Mouse (Mus musculus): Measurements from ENCODE around the gene Prkch.

The Prkch gene

GRCm38 (mm10) chr12:73708498-73708897, 123.9 kb downstream of the Prkch start:
- no peaks in the 10 kb centered on the region for H3K36me3 ChIP-seq (ENCODE audit: insufficient read depth, low read length)
- peaks cover 10% of the 10 kb centered on the region for H3K4me1 ChIP-seq (replicated peaks; ENCODE audit: low read depth, low read length)
- H3K9me3 ChIP-seq (ENCODE audit: low read length) = no peaks in the 10 kb centered on the region
- no peak overlapping the region for H3K4me3 ChIP-seq (replicated peaks; ENCODE audit: low read length)
- TF ChIP-seq POU5F1 (IDR thresholded peaks at IDR 0.05; ENCODE audit: borderline replicate concordance, low read length) (no peak), NANOG (IDR thresholded peaks at IDR 0.05; ENCODE audit: borderline replicate concordance, low read length) (no peak), CTCF (conservative IDR thresholded peaks at IDR 0.05; ENCODE audit: low read length) (no peak)
- H3K27me3 ChIP-seq (ENCODE audit: insufficient read depth, low read length) = peaks cover 11% of the 10 kb centered on the region

DNA sequence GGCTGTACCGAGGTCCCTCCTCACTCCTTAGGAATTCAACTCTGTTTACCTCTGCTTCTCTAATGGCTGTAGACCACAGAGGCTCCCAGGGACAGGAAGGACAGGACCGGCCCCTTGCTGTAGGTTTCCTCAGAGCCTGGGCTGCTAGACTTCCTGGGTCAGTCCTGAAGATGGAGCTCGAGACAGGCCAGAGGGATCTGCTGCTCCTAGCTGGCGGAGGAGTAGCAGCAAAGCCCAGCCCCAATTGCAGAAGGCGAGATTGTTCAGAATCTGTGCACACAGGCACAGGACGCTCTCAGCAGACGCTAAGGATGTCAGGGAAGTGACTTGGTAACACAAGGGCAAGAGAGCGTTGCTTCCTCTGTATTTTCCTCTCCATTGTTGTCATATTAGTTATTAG, 124.3 kb downstream of the Prkch start:
- H3K36me3 ChIP-seq (ENCODE audit: insufficient read depth, low read length) = no peaks in the 10 kb centered on the region
- H3K9me3 ChIP-seq (ENCODE audit: low read length) = no peaks in the 10 kb centered on the region
- H3K4me3 ChIP-seq (replicated peaks; ENCODE audit: low read length) = no peak overlapping the region
- peaks cover 10% of the 10 kb centered on the region for H3K4me1 ChIP-seq (replicated peaks; ENCODE audit: low read depth, low read length)
- TF ChIP-seq POU5F1 (IDR thresholded peaks at IDR 0.05; ENCODE audit: borderline replicate concordance, low read length) (no peak), CTCF (conservative IDR thresholded peaks at IDR 0.05; ENCODE audit: low read length) (no peak), NANOG (IDR thresholded peaks at IDR 0.05; ENCODE audit: borderline replicate concordance, low read length) (no peak)
- H3K27me3 ChIP-seq (ENCODE audit: insufficient read depth, low read length) = peaks cover 11% of the 10 kb centered on the region

DNA sequence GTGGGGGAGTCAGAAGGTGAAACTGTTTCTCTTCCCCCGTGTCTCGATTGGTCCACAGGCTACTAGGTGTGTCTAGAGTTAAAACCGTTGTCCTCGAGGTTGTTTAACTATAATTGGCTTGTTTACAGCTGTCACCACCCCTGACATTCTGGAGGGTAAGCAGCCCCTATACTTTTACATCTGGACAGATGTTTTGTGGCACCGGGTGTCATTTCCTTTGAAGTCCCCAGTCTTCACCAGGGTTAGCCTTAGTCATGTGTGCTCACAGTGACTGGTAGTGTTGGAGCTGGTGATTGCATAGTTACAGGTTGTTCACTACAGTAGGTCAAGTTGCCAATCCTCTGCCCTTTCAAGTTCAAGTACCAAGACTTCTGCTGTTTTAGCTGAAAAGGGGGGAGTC, 126.2 kb downstream of the Prkch start:
- peaks cover 19% of the 10 kb centered on the region for H3K27me3 ChIP-seq (ENCODE audit: insufficient read depth, low read length)
- peaks cover 10% of the 10 kb centered on the region for H3K4me1 ChIP-seq (replicated peaks; ENCODE audit: low read depth, low read length)
- TF ChIP-seq CTCF (conservative IDR thresholded peaks at IDR 0.05; ENCODE audit: low read length) = no peak
- no peak for TF ChIP-seq NANOG (IDR thresholded peaks at IDR 0.05; ENCODE audit: borderline replicate concordance, low read length)
- TF ChIP-seq POU5F1 (IDR thresholded peaks at IDR 0.05; ENCODE audit: borderline replicate concordance, low read length) = no peak
- H3K9me3 ChIP-seq (ENCODE audit: low read length) = no peaks in the 10 kb centered on the region
- H3K4me3 ChIP-seq (replicated peaks; ENCODE audit: low read length) = no peak overlapping the region
- H3K36me3 ChIP-seq (ENCODE audit: insufficient read depth, low read length) = no peaks in the 10 kb centered on the region

DNA sequence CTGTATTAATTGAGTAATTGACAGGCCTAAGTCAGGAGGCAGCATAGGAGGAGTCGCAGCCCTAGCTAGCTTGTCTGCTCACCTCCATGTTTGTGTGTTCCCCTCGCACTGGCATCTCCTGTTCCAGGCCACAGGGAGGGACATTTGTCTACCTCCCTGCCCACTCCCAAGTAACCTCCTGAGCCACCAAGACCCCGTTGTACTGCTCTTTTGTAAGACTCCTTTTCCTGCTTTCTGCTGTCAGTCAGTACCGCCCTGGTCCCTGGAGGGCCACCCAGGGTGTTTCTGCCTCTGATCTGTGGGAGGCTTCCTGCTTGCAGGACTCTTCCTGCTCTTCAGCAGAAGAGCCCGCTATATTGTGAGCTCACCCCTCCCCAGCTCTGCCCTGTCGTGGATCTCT, 127.5 kb downstream of the Prkch start:
- Histone ChIP-seq H3K4me3 (replicated peaks; ENCODE audit: low read length) (0 out of 2 replicates have a peak overlapping the region, but pooled peaks have one; percentile 4), H3K27me3 (ENCODE audit: insufficient read depth, low read length) (peaks cover 19% of the 10 kb centered on the region), H3K9me3 (ENCODE audit: low read length) (no peaks in the 10 kb centered on the region), H3K4me1 (replicated peaks; ENCODE audit: low read depth, low read length) (peaks cover 10% of the 10 kb centered on the region), H3K36me3 (ENCODE audit: insufficient read depth, low read length) (no peaks in the 10 kb centered on the region)
- no peak for TF ChIP-seq CTCF (conservative IDR thresholded peaks at IDR 0.05; ENCODE audit: low read length)
- no peak for TF ChIP-seq POU5F1 (IDR thresholded peaks at IDR 0.05; ENCODE audit: borderline replicate concordance, low read length)
- no peak for TF ChIP-seq NANOG (IDR thresholded peaks at IDR 0.05; ENCODE audit: borderline replicate concordance, low read length)

DNA sequence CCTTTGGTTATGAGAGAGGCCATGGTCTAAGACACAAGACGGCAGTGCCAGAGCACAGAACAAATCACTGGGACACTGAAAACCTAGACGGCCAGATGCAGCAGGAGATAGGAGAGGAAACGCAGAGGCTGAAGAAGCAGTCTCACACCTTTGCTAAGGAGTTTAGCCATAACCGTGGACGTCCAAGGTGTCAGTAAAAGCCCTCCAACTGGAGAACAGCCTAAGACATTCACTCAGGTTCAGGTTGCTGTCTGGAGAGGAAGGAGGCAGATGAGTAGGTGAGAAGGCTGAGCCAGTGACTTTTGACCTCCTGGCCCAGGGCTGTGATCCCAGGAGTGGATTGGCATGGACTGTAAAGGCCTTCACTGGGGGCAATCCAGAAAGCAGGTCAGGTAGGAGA, 130.0 kb downstream of the Prkch start:
- Histone ChIP-seq H3K27me3 (ENCODE audit: insufficient read depth, low read length) (peaks cover 17% of the 10 kb centered on the region), H3K4me3 (replicated peaks; ENCODE audit: low read length) (no peak overlapping the region), H3K9me3 (ENCODE audit: low read length) (no peaks in the 10 kb centered on the region), H3K36me3 (ENCODE audit: insufficient read depth, low read length) (no peaks in the 10 kb centered on the region), H3K4me1 (replicated peaks; ENCODE audit: low read depth, low read length) (peaks cover 20% of the 10 kb centered on the region)
- TF ChIP-seq CTCF (conservative IDR thresholded peaks at IDR 0.05; ENCODE audit: low read length) (no peak), POU5F1 (IDR thresholded peaks at IDR 0.05; ENCODE audit: borderline replicate concordance, low read length) (no peak), NANOG (IDR thresholded peaks at IDR 0.05; ENCODE audit: borderline replicate concordance, low read length) (no peak)

DNA sequence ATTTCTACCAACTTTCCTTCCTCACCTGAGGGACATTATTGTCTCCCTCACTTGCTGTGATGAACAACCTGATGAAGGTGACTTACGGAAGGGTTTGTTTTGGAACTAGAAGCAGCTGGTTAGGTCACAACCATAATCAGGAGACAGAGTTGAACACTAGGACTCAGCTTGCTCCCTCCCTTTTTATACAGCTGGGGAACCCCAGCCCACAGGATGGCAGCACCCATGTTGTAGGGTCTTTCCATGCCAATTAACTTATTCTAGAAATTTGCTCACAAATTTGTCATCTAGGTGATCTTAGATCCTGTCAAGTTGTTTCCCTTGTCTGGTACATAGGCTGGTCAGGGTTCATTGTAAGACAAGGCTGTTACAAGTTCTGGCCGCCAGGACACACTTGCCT, 130.7 kb downstream of the Prkch start:
- H3K4me1 ChIP-seq (replicated peaks; ENCODE audit: low read depth, low read length) = peaks cover 26% of the 10 kb centered on the region
- no peak overlapping the region for H3K4me3 ChIP-seq (replicated peaks; ENCODE audit: low read length)
- no peaks in the 10 kb centered on the region for H3K36me3 ChIP-seq (ENCODE audit: insufficient read depth, low read length)
- H3K27me3 ChIP-seq (ENCODE audit: insufficient read depth, low read length) = peaks cover 11% of the 10 kb centered on the region
- no peaks in the 10 kb centered on the region for H3K9me3 ChIP-seq (ENCODE audit: low read length)
- no peak for TF ChIP-seq NANOG (IDR thresholded peaks at IDR 0.05; ENCODE audit: borderline replicate concordance, low read length)

DNA sequence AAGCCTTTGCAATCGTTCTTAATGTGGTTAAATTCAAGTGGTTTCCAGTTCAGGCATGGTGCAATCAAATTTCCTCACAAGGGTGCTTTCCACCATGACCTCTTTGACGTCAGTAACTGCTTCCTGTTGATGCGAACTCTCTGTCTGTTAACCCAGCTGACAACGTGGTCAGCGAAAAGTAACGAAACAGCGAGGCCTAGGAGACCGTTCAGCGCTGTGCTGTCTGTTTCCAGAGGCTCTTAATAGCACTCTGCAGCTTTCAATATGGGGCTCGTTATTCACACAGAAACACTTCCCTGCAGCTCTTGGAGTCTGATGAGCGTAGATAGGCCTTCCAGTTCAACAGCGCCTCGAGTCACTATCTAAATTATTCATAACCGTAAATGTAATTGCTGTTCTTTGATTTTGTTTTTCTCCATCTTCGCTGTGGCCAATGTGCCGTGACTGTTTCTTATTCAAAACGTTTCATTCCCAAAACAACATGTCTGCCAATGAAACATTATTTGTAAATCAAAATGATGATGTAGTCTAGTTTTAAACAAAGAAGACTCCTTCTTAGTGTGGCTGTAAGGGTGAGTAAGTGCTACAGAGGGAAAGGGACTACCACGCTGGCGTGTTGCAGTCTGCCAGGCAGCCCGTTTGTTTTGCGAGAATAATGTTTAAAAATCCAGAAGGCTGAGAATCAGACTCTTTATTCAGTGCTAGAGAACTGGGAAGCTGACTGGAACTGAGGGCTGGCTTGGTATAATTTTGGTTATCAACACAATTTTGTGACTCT, 131.5 kb downstream of the Prkch start:
- no peak overlapping the region for H3K4me3 ChIP-seq (replicated peaks; ENCODE audit: low read length)
- H3K4me1 ChIP-seq (replicated peaks; ENCODE audit: low read depth, low read length) = peaks cover 34% of the 10 kb centered on the region
- H3K27me3 ChIP-seq (ENCODE audit: insufficient read depth, low read length) = peaks cover 9% of the 10 kb centered on the region; the same call in 1 of the 2 replicates
- no peaks in the 10 kb centered on the region for H3K36me3 ChIP-seq (ENCODE audit: insufficient read depth, low read length)
- TF ChIP-seq POU5F1 (IDR thresholded peaks at IDR 0.05; ENCODE audit: borderline replicate concordance, low read length) (no peak), NANOG (IDR thresholded peaks at IDR 0.05; ENCODE audit: borderline replicate concordance, low read length) (no peak), CTCF (conservative IDR thresholded peaks at IDR 0.05; ENCODE audit: low read length) (no peak)
- no peaks in the 10 kb centered on the region for H3K9me3 ChIP-seq (ENCODE audit: low read length)

- Histone ChIP-seq H3K4me1 (replicated peaks; ENCODE audit: low read depth, low read length) (peaks cover 24% of the 10 kb centered on the region), H3K27me3 (ENCODE audit: insufficient read depth, low read length) (peaks cover 9% of the 10 kb centered on the region; the same call in 1 of the 2 replicates), H3K36me3 (ENCODE audit: insufficient read depth, low read length) (no peaks in the 10 kb centered on the region), H3K4me3 (replicated peaks; ENCODE audit: low read length) (no peak overlapping the region), H3K9me3 (ENCODE audit: low read length) (no peaks in the 10 kb centered on the region)
- TF ChIP-seq NANOG (IDR thresholded peaks at IDR 0.05; ENCODE audit: borderline replicate concordance, low read length) (no peak), POU5F1 (IDR thresholded peaks at IDR 0.05; ENCODE audit: borderline replicate concordance, low read length) (no peak), CTCF (conservative IDR thresholded peaks at IDR 0.05; ENCODE audit: low read length) (no peak)
Observed at GRCm38 (mm10) chr12:73718036-73718435, 133.4 kb downstream of the Prkch start.

DNA sequence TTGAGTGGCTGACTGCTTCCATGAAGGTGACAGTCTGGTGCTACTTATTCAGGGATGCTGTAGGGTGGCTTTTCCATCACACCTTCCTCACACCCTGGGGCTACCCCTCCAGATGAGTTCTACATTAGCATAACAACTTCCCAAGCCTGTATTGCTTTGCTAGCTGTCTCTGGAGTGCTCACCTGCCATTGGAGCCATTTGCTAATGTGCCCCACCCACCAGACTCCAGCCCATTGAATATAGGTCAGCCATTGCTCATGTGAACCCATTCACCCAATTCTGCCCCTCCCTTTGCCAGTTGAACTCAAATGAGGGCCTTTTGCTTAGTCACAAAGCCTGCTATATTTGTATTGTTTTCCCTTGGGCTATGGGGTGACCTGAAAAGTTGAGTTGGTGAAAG, 135.2 kb downstream of the Prkch start:
- Histone ChIP-seq H3K27me3 (ENCODE audit: insufficient read depth, low read length) (peaks cover 4% of the 10 kb centered on the region; the same call in 1 of the 2 replicates), H3K4me1 (replicated peaks; ENCODE audit: low read depth, low read length) (peaks cover 24% of the 10 kb centered on the region), H3K9me3 (ENCODE audit: low read length) (peaks cover 4% of the 10 kb centered on the region; the same call in 1 of the 2 replicates), H3K4me3 (replicated peaks; ENCODE audit: low read length) (no peak overlapping the region), H3K36me3 (ENCODE audit: insufficient read depth, low read length) (no peaks in the 10 kb centered on the region)
- TF ChIP-seq NANOG (IDR thresholded peaks at IDR 0.05; ENCODE audit: borderline replicate concordance, low read length) = no peak
- no peak for TF ChIP-seq POU5F1 (IDR thresholded peaks at IDR 0.05; ENCODE audit: borderline replicate concordance, low read length)
- no peak for TF ChIP-seq CTCF (conservative IDR thresholded peaks at IDR 0.05; ENCODE audit: low read length)

All from E14TG2a.4 (cell line).